Mouse (Mus musculus): ENCODE data around the gene Arhgef38. TPM values are rescaled to one million over a fixed set of nuclear protein-coding genes. Genes with fewer than 3 reads are reported as not detected.

Gene Arhgef38
- polyA plus RNA-seq, 1 experiment, result not detected

GRCm38 (mm10) chr3:133111741-133112140 is 123.0 kb downstream of the Arhgef38 start:
- H3K4me1 ChIP-seq (ENCODE audit: control insufficient read depth, insufficient read depth, low read length), result no peaks in the 10 kb centered on the region
- no peaks in the 10 kb centered on the region for H3K9me3 ChIP-seq (replicated peaks; ENCODE audit: control insufficient read depth, insufficient read depth, low read length, poor library complexity, severe bottlenecking)
- H3K9ac ChIP-seq (ENCODE audit: low read depth, poor library complexity, severe bottlenecking), result no peak overlapping the region
- no peak overlapping the region for H3K27ac ChIP-seq (ENCODE audit: insufficient read depth, low read length)
- H3K27me3 ChIP-seq (ENCODE audit: control insufficient read depth, insufficient read depth, low read length, poor library complexity, severe bottlenecking), result no peaks in the 10 kb centered on the region
- H3K4me3 ChIP-seq (ENCODE audit: low read depth, low read length), result no peak overlapping the region
- peaks cover 6% of the 10 kb centered on the region; the same call in 1 of the 2 replicates for H3K36me3 ChIP-seq (ENCODE audit: control insufficient read depth, insufficient read depth, low read length, poor library complexity, severe bottlenecking)
- TF ChIP-seq POLR2A (IDR thresholded peaks at IDR 0.05; ENCODE audit: insufficient read depth, low read length) (no peak), EP300 (IDR thresholded peaks at IDR 0.05; ENCODE audit: insufficient read depth, low read depth, low read length) (no peak), CTCF (IDR thresholded peaks at IDR 0.05; ENCODE audit: low read depth, low read length) (no peak)

- Histone ChIP-seq H3K9ac (ENCODE audit: low read depth, poor library complexity, severe bottlenecking) (no peak overlapping the region), H3K9me3 (replicated peaks; ENCODE audit: control insufficient read depth, insufficient read depth, low read length, poor library complexity, severe bottlenecking) (no peaks in the 10 kb centered on the region), H3K36me3 (ENCODE audit: control insufficient read depth, insufficient read depth, low read length, poor library complexity, severe bottlenecking) (peaks cover 8% of the 10 kb centered on the region; the same call in 1 of the 2 replicates), H3K4me3 (ENCODE audit: low read depth, low read length) (no peak overlapping the region), H3K27me3 (ENCODE audit: control insufficient read depth, insufficient read depth, low read length, poor library complexity, severe bottlenecking) (no peaks in the 10 kb centered on the region), H3K4me1 (ENCODE audit: control insufficient read depth, insufficient read depth, low read length) (no peaks in the 10 kb centered on the region), H3K27ac (ENCODE audit: insufficient read depth, low read length) (no peak overlapping the region)
- TF ChIP-seq POLR2A (IDR thresholded peaks at IDR 0.05; ENCODE audit: insufficient read depth, low read length) (no peak), CTCF (IDR thresholded peaks at IDR 0.05; ENCODE audit: low read depth, low read length) (no peak), EP300 (IDR thresholded peaks at IDR 0.05; ENCODE audit: insufficient read depth, low read depth, low read length) (no peak)
Measured at GRCm38 (mm10) chr3:133109844-133110243, 124.9 kb downstream of the Arhgef38 start.

DNA sequence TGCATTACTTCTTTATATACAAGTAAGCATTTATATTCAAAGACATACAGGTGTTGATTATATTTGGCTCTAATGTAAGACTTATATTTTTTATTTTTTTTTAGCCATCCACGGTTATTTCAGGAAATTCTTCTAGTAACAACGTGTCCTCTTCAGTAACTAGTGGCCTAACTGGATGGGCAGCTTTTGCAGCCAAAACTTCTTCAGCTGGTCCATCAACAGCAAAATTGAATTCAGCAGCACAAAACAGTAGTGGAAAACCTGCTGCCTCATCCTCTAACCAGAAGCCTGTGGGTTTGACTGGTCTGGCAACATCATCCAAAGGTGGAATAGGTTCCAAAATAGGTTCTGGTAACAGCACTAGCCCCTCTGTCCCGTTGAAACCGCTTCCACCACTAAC is 126.0 kb downstream of the Arhgef38 start:
- no peaks in the 10 kb centered on the region for H3K9me3 ChIP-seq (replicated peaks; ENCODE audit: control insufficient read depth, insufficient read depth, low read length, poor library complexity, severe bottlenecking)
- H3K4me1 ChIP-seq (ENCODE audit: control insufficient read depth, insufficient read depth, low read length), result no peaks in the 10 kb centered on the region
- H3K27ac ChIP-seq (ENCODE audit: insufficient read depth, low read length), result no peak overlapping the region
- no peak overlapping the region for H3K4me3 ChIP-seq (ENCODE audit: low read depth, low read length)
- TF ChIP-seq POLR2A (IDR thresholded peaks at IDR 0.05; ENCODE audit: insufficient read depth, low read length), result no peak
- TF ChIP-seq EP300 (IDR thresholded peaks at IDR 0.05; ENCODE audit: insufficient read depth, low read depth, low read length), result no peak
- TF ChIP-seq CTCF (IDR thresholded peaks at IDR 0.05; ENCODE audit: low read depth, low read length), result no peak
- H3K36me3 ChIP-seq (ENCODE audit: control insufficient read depth, insufficient read depth, low read length, poor library complexity, severe bottlenecking), result peaks cover 8% of the 10 kb centered on the region; the same call in 1 of the 2 replicates
- H3K9ac ChIP-seq (ENCODE audit: low read depth, poor library complexity, severe bottlenecking), result no peak overlapping the region
- H3K27me3 ChIP-seq (ENCODE audit: control insufficient read depth, insufficient read depth, low read length, poor library complexity, severe bottlenecking), result no peaks in the 10 kb centered on the region

GRCm38 (mm10) chr3:133104436-133104835 is 130.3 kb downstream of the Arhgef38 start:
- Histone ChIP-seq H3K36me3 (ENCODE audit: control insufficient read depth, insufficient read depth, low read length, poor library complexity, severe bottlenecking) (peaks cover 17% of the 10 kb centered on the region), H3K9ac (ENCODE audit: low read depth, poor library complexity, severe bottlenecking) (no peak overlapping the region), H3K4me1 (ENCODE audit: control insufficient read depth, insufficient read depth, low read length) (no peaks in the 10 kb centered on the region), H3K4me3 (ENCODE audit: low read depth, low read length) (no peak overlapping the region), H3K9me3 (replicated peaks; ENCODE audit: control insufficient read depth, insufficient read depth, low read length, poor library complexity, severe bottlenecking) (no peaks in the 10 kb centered on the region), H3K27ac (ENCODE audit: insufficient read depth, low read length) (no peak overlapping the region), H3K27me3 (ENCODE audit: control insufficient read depth, insufficient read depth, low read length, poor library complexity, severe bottlenecking) (no peaks in the 10 kb centered on the region)
- no peak for TF ChIP-seq EP300 (IDR thresholded peaks at IDR 0.05; ENCODE audit: insufficient read depth, low read depth, low read length)
- TF ChIP-seq CTCF (IDR thresholded peaks at IDR 0.05; ENCODE audit: low read depth, low read length), result no peak
- TF ChIP-seq POLR2A (IDR thresholded peaks at IDR 0.05; ENCODE audit: insufficient read depth, low read length), result no peak

GRCm38 (mm10) chr3:133103768-133104167 is 131.0 kb downstream of the Arhgef38 start:
- Histone ChIP-seq H3K4me1 (ENCODE audit: control insufficient read depth, insufficient read depth, low read length) (no peaks in the 10 kb centered on the region), H3K9ac (ENCODE audit: low read depth, poor library complexity, severe bottlenecking) (no peak overlapping the region), H3K27me3 (ENCODE audit: control insufficient read depth, insufficient read depth, low read length, poor library complexity, severe bottlenecking) (no peaks in the 10 kb centered on the region), H3K9me3 (replicated peaks; ENCODE audit: control insufficient read depth, insufficient read depth, low read length, poor library complexity, severe bottlenecking) (no peaks in the 10 kb centered on the region), H3K27ac (ENCODE audit: insufficient read depth, low read length) (no peak overlapping the region), H3K36me3 (ENCODE audit: control insufficient read depth, insufficient read depth, low read length, poor library complexity, severe bottlenecking) (peaks cover 15% of the 10 kb centered on the region), H3K4me3 (ENCODE audit: low read depth, low read length) (no peak overlapping the region)
- TF ChIP-seq CTCF (IDR thresholded peaks at IDR 0.05; ENCODE audit: low read depth, low read length) (no peak), POLR2A (IDR thresholded peaks at IDR 0.05; ENCODE audit: insufficient read depth, low read length) (no peak), EP300 (IDR thresholded peaks at IDR 0.05; ENCODE audit: insufficient read depth, low read depth, low read length) (no peak)

DNA sequence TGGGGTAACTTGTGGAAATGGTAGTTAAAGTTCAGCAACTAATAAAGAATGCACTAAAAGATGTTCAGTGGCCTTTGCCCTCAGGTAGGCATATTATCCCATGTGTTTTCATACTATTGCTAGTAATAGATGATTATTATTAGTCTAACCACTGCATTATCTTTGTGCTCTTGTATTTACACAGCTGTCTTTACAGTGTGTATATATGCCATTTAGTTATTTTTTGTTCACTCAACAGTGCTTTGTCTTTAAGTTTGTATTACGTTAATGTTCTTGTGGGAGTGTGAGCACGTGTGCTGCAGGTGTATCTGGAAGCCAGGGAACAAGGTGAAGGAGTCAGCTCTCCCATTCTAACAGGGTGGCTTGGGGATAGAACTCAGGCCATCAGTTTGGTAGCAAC is 135.8 kb downstream of the Arhgef38 start:
- Histone ChIP-seq H3K36me3 (ENCODE audit: control insufficient read depth, insufficient read depth, low read length, poor library complexity, severe bottlenecking) (peaks cover 11% of the 10 kb centered on the region), H3K4me1 (ENCODE audit: control insufficient read depth, insufficient read depth, low read length) (no peaks in the 10 kb centered on the region), H3K9ac (ENCODE audit: low read depth, poor library complexity, severe bottlenecking) (no peak overlapping the region), H3K27ac (ENCODE audit: insufficient read depth, low read length) (no peak overlapping the region), H3K9me3 (replicated peaks; ENCODE audit: control insufficient read depth, insufficient read depth, low read length, poor library complexity, severe bottlenecking) (no peaks in the 10 kb centered on the region), H3K27me3 (ENCODE audit: control insufficient read depth, insufficient read depth, low read length, poor library complexity, severe bottlenecking) (no peaks in the 10 kb centered on the region), H3K4me3 (ENCODE audit: low read depth, low read length) (no peak overlapping the region)
- TF ChIP-seq POLR2A (IDR thresholded peaks at IDR 0.05; ENCODE audit: insufficient read depth, low read length) (no peak), EP300 (IDR thresholded peaks at IDR 0.05; ENCODE audit: insufficient read depth, low read depth, low read length) (no peak), CTCF (IDR thresholded peaks at IDR 0.05; ENCODE audit: low read depth, low read length) (no peak)

All from ES-Bruce4 (cell line).